Mouse (Mus musculus) urinary bladder, adult 18-20 months (tissue): ENCODE measurements around the gene Krt76.

Experiments used
- DNase-seq, 2 experiments: peaks; one replicate each; pipeline ENCODE4 v3.0.0; 2022; ENCODE audit warnings: low spot score in 2 of 2, mixed read lengths in 2 of 2

Gene Krt76

GRCm38 (mm10) chr15:101860421-101861130 is 32.1 kb downstream of the Krt76 start:
- no peak for DNase-seq

GRCm38 (mm10) chr15:101859735-101860170 is 33.0 kb downstream of the Krt76 start:
- peak; percentile 25 to 50 for DNase-seq

- no peak for DNase-seq
Observed at GRCm38 (mm10) chr15:101858673-101859425, 33.9 kb downstream of the Krt76 start.

- no peak for DNase-seq
Observed at GRCm38 (mm10) chr15:101856696-101857095, 36.0 kb downstream of the Krt76 start.

GRCm38 (mm10) chr15:101855732-101856131 is 37.0 kb downstream of the Krt76 start:
- DNase-seq, result peak in 1 of 2 experiments; percentile 28

GRCm38 (mm10) chr15:101854294-101854693 is 38.4 kb downstream of the Krt76 start:
- DNase-seq, result no peak

- no peak for DNase-seq
Observed at GRCm38 (mm10) chr15:101852571-101852970, 40.1 kb downstream of the Krt76 start.

- no peak for DNase-seq
Observed at GRCm38 (mm10) chr15:101850694-101851093, 42.0 kb downstream of the Krt76 start, which contains the start of gene Krt1. Gene Krt1, minus strand, starts transcription at chr15:101850794.

- DNase-seq, result peak; percentile 35 to 40
Observed at GRCm38 (mm10) chr15:101845971-101846403, 46.7 kb downstream of the Krt76 start.

GRCm38 (mm10) chr15:101843192-101843591 is 49.5 kb downstream of the Krt76 start:
- peak in 1 of 2 experiments; percentile 35 for DNase-seq

GRCm38 (mm10) chr15:101834784-101835328 is 57.9 kb downstream of the Krt76 start:
- DNase-seq, result no peak
